Mouse (Mus musculus) embryo, embryonic 11.5 days (tissue): ENCODE measurements at regions not wholly inside any gene's neighbourhood (a gene's known extent, or its start where the extent isn't known, plus 50 kb on each side); places are given as distances from the start of the nearest gene placed in this dataset.
"Not testable (repeated sequence)": the region's sequence is repeated elsewhere in the genome, so short reads cannot be mapped to it uniquely, and the experiment has no call there.

Experiments used
- DNase-seq: peaks from one replicate; pipeline ENCODE4 v3.0.0-alpha.2; 2012; ENCODE audit warnings: low read depth, low spot score

DNA sequence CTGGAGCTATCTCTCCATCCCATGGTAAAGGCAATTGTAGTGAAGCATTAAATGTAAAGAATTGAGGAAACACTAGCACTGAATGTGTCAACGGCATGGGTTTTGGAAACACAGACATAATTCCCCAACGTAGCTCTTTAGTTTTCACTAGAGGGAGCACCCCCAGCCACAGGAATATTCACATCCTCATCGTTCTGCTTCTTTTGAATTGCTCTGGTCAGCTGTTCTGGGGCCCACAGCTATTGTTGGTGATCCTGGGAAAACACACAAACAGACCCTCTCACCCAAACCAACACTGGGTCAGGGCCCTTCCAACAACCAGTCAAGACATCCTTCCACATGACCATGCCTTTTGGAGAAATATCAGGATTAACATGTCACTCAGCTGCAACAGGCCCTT, 119.7 kb downstream of the Impg2 start:
- DNase-seq: not testable (repeated sequence)

DNA sequence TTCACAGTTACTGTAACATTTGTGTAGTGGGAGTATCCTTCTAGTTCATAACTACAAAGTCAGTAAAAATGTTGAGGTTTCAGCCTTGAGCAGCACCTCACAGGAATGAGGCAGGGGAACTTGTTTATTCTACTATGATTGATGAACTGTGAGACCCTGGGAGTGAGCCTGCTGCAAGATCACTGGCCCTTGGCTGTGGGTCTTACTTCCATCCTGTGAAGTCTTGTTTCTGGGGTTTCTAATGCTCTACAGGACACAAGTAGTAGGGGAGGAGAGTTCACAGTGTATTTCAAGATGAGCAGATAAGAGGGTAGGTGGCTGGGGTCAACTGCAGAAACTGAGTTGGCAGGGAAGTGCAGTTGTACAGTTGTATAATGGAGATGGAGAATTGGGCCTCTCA, 128.3 kb upstream of the Abi3bp start:
- DNase-seq: no peak

DNA sequence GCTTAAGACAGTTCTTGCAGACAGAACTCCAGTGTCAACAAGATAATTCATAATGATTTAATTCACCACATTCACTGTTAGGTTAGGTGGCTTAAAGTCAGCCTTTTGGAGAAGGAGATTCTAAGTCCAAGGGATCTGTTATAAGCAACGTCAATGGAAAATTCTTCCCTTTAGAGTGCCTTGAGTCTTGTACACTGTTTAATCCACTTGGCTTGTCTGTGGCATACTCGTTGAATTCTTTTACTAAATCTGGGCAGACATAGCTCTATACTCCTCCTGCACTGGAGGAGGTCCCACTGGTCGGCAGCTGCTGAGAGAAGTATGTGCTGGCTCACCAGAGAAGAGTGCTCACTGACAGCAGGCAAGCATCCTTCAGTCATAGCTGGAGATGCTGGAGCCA, 124.8 kb upstream of the Abi3bp start:
- DNase-seq: no peak

DNA sequence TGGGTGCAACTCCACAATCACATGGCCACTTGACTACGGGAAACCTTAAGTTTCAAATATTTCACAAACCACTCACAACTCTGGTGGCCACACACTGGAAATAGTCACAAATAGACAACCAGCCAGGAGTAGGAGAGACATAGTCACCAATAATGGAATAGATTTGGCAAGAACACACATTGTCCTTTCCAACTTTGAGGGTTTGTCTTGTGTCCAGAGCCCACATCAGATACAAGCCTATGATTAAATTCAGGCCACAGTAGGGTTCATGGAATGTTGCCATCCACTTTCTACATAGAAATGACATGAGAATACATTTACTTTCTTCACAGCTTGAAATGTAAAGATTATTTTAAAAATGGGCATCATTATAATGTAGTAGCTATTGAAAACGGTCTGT, 118.6 kb upstream of the Abi3bp start:
- DNase-seq: no peak

DNA sequence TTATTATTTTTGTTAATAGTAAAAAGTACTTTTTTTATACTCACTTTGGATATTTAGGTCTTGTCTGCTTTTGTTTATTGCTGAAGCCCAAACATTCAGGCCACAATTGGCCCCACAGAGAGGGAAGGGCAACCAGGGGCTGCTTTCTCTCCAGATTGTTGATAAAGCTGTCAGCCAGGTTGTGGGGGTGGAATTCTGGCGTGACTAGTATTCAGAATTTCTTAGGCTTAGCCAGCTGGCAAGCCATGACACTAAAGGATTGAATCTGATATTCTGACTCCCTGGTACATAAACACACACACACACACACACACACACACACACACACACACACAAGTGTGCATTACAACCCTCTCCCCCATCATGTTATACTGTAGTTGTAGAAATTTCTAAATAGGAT, 116.7 kb upstream of the Abi3bp start:
- DNase-seq: no peak

DNA sequence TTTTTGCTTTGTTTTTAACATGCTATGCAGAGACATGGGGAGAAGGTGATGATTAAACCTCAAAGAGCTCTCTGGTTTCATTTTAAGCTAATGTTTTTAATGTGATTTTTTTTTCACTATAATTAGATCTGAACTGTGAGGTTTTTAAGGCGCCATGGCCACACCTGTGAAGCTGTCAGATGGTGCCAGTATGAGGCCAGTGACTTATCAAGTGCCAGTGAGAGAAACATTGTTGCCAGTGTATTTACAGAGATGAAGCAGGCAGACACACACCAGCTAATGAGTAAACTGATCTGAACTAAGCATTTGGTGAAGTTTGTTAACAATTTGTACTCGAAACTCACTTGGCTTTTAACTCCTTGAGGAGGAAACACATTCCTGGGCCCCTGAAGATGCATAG, 99.3 kb upstream of the Abi3bp start:
- no peak for DNase-seq

DNA sequence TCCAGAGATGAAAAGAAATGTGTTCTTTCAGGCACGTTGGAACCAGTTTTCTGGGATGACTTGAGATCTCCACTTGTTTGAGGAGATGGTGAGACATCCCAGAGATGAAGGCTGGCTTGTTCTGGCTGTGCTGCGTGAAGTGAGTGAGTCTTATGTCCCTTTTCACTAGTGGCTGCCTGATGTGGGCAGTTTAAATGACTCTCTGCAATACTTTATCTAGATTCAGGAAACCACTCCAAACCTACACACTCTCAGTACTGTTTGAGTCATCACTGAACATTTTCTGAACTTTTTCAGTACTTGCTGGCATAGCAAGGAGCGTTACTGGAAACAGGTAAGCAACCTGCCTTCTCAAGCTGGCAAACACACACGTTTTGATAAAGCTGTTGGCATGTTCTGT, 97.0 kb upstream of the Abi3bp start:
- no peak for DNase-seq

DNA sequence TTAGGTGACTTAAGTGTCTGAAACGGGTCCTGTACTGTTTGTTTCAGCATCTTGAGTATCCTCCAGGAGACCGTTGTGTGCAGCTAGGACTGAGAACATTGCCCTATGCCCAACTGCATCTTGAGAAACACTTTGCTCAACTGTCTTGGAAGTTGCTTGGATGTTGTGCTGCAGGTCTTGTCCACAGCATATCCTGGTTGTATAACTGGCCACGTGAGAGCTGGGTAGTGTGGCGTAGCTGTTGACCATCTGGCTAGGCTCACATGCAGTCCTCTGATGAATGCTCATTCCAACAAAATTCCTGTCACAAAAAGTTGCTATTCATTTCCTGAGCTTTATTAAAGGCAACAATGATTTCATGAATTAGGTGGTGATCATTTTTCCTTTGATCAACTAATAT, 91.1 kb upstream of the Abi3bp start:
- DNase-seq: no peak

DNA sequence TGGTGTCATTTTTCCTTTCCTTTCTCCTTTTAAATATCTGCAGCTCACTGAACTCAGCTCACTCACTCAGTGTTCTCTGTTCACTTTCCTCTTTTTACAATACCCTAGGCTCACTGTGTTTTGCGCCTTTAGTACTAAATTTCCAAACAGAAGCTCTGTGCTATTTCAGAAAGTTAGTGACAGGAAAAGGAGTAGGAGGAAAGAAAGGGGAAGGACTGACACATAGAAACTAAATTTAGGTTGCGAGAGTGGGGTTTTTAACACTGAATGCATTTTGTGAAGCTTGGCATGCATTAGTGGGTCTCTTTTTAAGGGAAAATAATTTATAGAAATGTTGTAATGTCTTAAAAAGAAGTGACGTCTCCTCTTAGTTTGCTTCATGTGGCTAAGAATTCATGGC, 84.8 kb upstream of the Abi3bp start:
- no peak for DNase-seq

DNA sequence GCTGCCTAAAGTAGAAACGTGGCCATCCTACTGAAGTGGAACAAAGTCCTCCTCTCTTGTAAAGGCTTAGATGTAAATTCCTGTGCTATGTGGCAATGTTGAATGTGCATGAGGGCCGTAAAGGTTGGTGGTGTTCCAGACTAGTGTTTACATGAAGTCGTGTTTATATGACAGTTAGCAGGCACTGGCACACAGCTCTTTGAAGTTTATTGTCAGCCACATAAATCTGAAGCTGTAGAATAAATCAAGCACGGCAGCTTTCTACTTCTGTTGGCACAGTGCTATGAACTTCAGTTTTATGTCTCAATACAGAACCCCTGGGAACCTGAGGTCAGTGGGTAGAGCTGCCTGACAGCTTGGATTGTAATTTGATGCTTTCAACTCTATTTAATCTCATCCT, 81.1 kb upstream of the Abi3bp start:
- DNase-seq: peak; percentile 30

DNA sequence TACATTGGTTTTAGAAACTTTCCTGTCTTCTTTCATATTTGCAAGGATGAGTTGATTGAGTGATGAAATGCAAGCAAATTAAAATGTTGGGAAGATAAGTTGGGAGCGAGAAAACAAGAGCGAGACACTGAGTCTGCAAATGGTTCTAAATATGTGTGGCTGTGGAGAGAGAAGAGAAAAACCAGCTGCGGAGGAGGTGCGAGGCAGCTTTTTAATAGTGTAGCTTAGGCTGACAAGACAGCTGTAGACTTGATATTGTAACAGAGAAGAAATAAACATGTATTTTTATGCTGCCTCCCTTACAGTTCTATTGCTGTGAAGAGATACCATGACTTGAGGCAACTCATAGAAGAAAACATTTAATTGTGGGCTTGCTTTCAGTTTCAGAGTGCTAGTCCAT, 78.1 kb upstream of the Abi3bp start:
- DNase-seq: no peak

DNA sequence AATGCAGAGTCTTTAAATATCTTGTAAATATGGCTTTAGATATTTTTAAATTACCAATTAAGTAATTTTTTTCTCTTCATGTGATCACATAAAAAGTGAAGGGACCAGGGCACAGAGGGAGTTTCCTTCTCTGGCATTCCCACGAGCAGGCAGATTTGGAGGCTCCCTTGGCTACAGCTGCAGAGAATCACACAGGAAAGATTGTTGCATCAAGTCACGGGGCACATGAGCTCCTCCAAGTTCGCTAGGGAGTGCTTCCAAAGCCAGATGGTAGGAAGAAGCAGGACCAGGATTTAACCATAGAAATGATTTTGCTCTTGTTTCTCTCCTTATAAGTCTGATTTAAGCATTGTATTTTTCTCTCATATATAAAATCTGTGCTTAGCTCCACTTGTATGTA, 53.9 kb upstream of the Abi3bp start:
- no peak for DNase-seq
